Mouse (Mus musculus): ENCODE measurements around the gene Nfkb2. TPM values are rescaled to one million over a fixed set of nuclear protein-coding genes. Genes with fewer than 3 reads are reported as not detected.

Gene Nfkb2
- 32.0 and 46.7 TPM in 2 replicates for polyA plus RNA-seq (2012; ENCODE audit: insufficient read depth, low replicate concordance)

GRCm38 (mm10) chr19:46304216-46304841 is at the start of gene Nfkb2:
TSS of gene Nfkb2 (plus strand) at chr19:46304320.
- TF ChIP-seq FLI1 (IDR thresholded peaks at IDR 0.05; ENCODE audit: low read length) (no peak), GATA1 (IDR thresholded peaks at IDR 0.05; ENCODE audit: borderline replicate concordance, low read length) (no peak)
- peaks cover 46% of the 10 kb centered on the region for H3K4me1 ChIP-seq
- no peaks in the 10 kb centered on the region for H3K9me3 ChIP-seq
- H3K4me3 ChIP-seq (replicated peaks): peak within 1 kb of the TSS; percentile 100
- H3K27me3 ChIP-seq (replicated peaks): peaks cover 23% of the 10 kb centered on the region
- peaks cover 24% of the 10 kb centered on the region for H3K36me3 ChIP-seq (replicated peaks; ENCODE audit: low read length)

- Histone ChIP-seq H3K4me1 (no peaks in the 10 kb centered on the region), H3K36me3 (replicated peaks; ENCODE audit: low read length) (peaks cover 100% of the 10 kb centered on the region), H3K27me3 (replicated peaks) (no peaks in the 10 kb centered on the region)
Measured at GRCm38 (mm10) chr19:46264762-46265161, 39.4 kb upstream of the Nfkb2 start.

GRCm38 (mm10) chr19:46275307-46275706 is 28.8 kb upstream of the Nfkb2 start:
- H3K4me1 ChIP-seq: no peaks in the 10 kb centered on the region
- peaks cover 89% of the 10 kb centered on the region for H3K36me3 ChIP-seq (replicated peaks; ENCODE audit: low read length)
- H3K27me3 ChIP-seq (replicated peaks): no peaks in the 10 kb centered on the region
- no peak overlapping the region for H3K4me3 ChIP-seq (replicated peaks)
- TF ChIP-seq FLI1 (IDR thresholded peaks at IDR 0.05; ENCODE audit: low read length) (no peak), GATA1 (IDR thresholded peaks at IDR 0.05; ENCODE audit: borderline replicate concordance, low read length) (no peak)
- H3K9me3 ChIP-seq: no peaks in the 10 kb centered on the region

More at GRCm38 (mm10) chr19:46264762-46265161, 39.4 kb upstream of the Nfkb2 start:
- no peaks in the 10 kb centered on the region for H3K9me3 ChIP-seq
- TF ChIP-seq FLI1 (IDR thresholded peaks at IDR 0.05; ENCODE audit: low read length): no peak
- no peak for TF ChIP-seq GATA1 (IDR thresholded peaks at IDR 0.05; ENCODE audit: borderline replicate concordance, low read length)
- H3K4me3 ChIP-seq (replicated peaks): no peak overlapping the region

- TF ChIP-seq GATA1 (IDR thresholded peaks at IDR 0.05; ENCODE audit: borderline replicate concordance, low read length) (no peak), FLI1 (IDR thresholded peaks at IDR 0.05; ENCODE audit: low read length) (no peak)
- Histone ChIP-seq H3K27me3 (replicated peaks) (no peaks in the 10 kb centered on the region), H3K4me3 (replicated peaks) (no peak overlapping the region), H3K4me1 (no peaks in the 10 kb centered on the region), H3K9me3 (peaks cover 4% of the 10 kb centered on the region; the same call in 1 of the 2 replicates), H3K36me3 (replicated peaks; ENCODE audit: low read length) (peaks cover 96% of the 10 kb centered on the region)
Measured at GRCm38 (mm10) chr19:46282081-46282849, 21.9 kb upstream of the Nfkb2 start.

GRCm38 (mm10) chr19:46284686-46285085 is 19.4 kb upstream of the Nfkb2 start:
- H3K36me3 ChIP-seq (replicated peaks; ENCODE audit: low read length): peaks cover 77% of the 10 kb centered on the region
- H3K9me3 ChIP-seq: peaks cover 4% of the 10 kb centered on the region; the same call in 1 of the 2 replicates
- no peak overlapping the region for H3K4me3 ChIP-seq (replicated peaks)
- H3K4me1 ChIP-seq: no peaks in the 10 kb centered on the region
- TF ChIP-seq FLI1 (IDR thresholded peaks at IDR 0.05; ENCODE audit: low read length) (no peak), GATA1 (IDR thresholded peaks at IDR 0.05; ENCODE audit: borderline replicate concordance, low read length) (no peak)
- H3K27me3 ChIP-seq (replicated peaks): peaks cover 4% of the 10 kb centered on the region

GRCm38 (mm10) chr19:46285631-46286030 is 18.5 kb upstream of the Nfkb2 start:
- peaks cover 67% of the 10 kb centered on the region for H3K36me3 ChIP-seq (replicated peaks; ENCODE audit: low read length)
- TF ChIP-seq GATA1 (IDR thresholded peaks at IDR 0.05; ENCODE audit: borderline replicate concordance, low read length): no peak
- TF ChIP-seq FLI1 (IDR thresholded peaks at IDR 0.05; ENCODE audit: low read length): no peak
- peaks cover 4% of the 10 kb centered on the region; the same call in 1 of the 2 replicates for H3K9me3 ChIP-seq
- H3K4me3 ChIP-seq (replicated peaks): no peak overlapping the region
- H3K27me3 ChIP-seq (replicated peaks): peaks cover 9% of the 10 kb centered on the region
- H3K4me1 ChIP-seq: no peaks in the 10 kb centered on the region

- TF ChIP-seq FLI1 (IDR thresholded peaks at IDR 0.05; ENCODE audit: low read length) (no peak), GATA1 (IDR thresholded peaks at IDR 0.05; ENCODE audit: borderline replicate concordance, low read length) (no peak)
- peaks cover 63% of the 10 kb centered on the region for H3K36me3 ChIP-seq (replicated peaks; ENCODE audit: low read length)
- no peak overlapping the region for H3K4me3 ChIP-seq (replicated peaks)
- peaks cover 4% of the 10 kb centered on the region; the same call in 1 of the 2 replicates for H3K9me3 ChIP-seq
- peaks cover 12% of the 10 kb centered on the region for H3K27me3 ChIP-seq (replicated peaks)
- no peaks in the 10 kb centered on the region for H3K4me1 ChIP-seq
Measured at GRCm38 (mm10) chr19:46286047-46286446, 18.1 kb upstream of the Nfkb2 start.

GRCm38 (mm10) chr19:46286926-46287325 is 17.2 kb upstream of the Nfkb2 start:
- no peak for TF ChIP-seq GATA1 (IDR thresholded peaks at IDR 0.05; ENCODE audit: borderline replicate concordance, low read length)
- no peak for TF ChIP-seq FLI1 (IDR thresholded peaks at IDR 0.05; ENCODE audit: low read length)
- peaks cover 54% of the 10 kb centered on the region for H3K36me3 ChIP-seq (replicated peaks; ENCODE audit: low read length)
- peaks cover 4% of the 10 kb centered on the region; the same call in 1 of the 2 replicates for H3K9me3 ChIP-seq
- H3K4me3 ChIP-seq (replicated peaks): no peak overlapping the region
- H3K27me3 ChIP-seq (replicated peaks): peaks cover 19% of the 10 kb centered on the region
- H3K4me1 ChIP-seq: no peaks in the 10 kb centered on the region

GRCm38 (mm10) chr19:46287566-46287965 is 16.6 kb upstream of the Nfkb2 start:
- no peak overlapping the region for H3K4me3 ChIP-seq (replicated peaks)
- H3K9me3 ChIP-seq: no peaks in the 10 kb centered on the region
- TF ChIP-seq FLI1 (IDR thresholded peaks at IDR 0.05; ENCODE audit: low read length) (no peak), GATA1 (IDR thresholded peaks at IDR 0.05; ENCODE audit: borderline replicate concordance, low read length) (no peak)
- peaks cover 48% of the 10 kb centered on the region for H3K36me3 ChIP-seq (replicated peaks; ENCODE audit: low read length)
- no peaks in the 10 kb centered on the region for H3K4me1 ChIP-seq
- H3K27me3 ChIP-seq (replicated peaks): peaks cover 25% of the 10 kb centered on the region

Data from megakaryocyte, embryonic 14.5 days (primary cell).